Mouse (Mus musculus): ENCODE data around the gene Aebp2. TPM values are rescaled to one million over a fixed set of nuclear protein-coding genes. Genes with fewer than 3 reads are reported as not detected.

The Aebp2 gene
- polyA plus RNA-seq, 2 experiments = 23.3 to 67.4 TPM

DNA sequence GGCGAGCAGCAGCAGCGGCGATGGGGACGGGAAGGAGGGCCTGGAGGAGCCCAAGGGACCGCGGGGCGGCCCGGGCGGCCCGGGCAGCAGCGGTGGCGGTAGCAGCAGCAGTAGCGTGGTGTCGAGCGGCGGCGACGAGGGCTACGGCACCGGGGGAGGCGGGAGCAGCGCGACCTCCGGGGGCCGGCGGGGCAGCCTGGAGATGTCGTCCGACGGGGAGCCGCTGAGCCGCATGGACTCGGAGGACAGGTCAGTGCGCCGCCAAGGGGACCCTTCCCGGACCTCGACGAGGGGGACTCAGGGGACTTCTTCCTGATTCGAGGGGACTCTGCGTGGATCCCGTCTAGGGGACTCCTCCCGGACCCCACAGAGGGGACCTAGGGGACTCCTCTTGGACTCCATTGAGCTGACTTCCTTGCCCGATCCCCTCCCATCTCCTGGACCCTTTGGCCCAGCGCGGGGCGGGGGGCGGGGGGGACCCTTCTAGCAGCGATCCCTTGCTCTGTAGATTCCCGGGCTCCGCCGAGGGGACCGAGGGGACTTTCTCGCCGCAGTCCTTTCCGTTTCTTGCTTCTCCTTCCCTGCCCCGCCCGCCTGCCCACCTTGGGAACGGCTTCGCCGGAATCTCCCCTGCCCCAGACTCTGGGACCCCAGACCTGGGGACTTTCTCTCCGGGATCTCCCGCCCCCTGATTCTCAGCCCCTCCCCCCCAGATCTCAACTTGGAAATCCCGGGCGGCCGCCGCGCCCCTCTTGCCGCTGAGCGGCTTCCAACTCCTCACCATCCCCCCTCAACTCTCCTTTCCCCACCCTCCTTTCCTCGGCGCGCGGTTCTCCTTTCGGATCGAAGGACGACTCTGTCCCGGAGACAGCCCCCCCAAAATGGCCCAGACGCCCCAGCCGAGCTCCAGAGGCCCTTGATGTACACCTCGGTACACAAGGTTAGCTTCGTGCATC lies 1.9 kb downstream of the Aebp2 start:
- H3K9ac ChIP-seq (ENCODE audit: low read depth, low read length, severe bottlenecking) = peak overlapping the region; percentile 97

DNA sequence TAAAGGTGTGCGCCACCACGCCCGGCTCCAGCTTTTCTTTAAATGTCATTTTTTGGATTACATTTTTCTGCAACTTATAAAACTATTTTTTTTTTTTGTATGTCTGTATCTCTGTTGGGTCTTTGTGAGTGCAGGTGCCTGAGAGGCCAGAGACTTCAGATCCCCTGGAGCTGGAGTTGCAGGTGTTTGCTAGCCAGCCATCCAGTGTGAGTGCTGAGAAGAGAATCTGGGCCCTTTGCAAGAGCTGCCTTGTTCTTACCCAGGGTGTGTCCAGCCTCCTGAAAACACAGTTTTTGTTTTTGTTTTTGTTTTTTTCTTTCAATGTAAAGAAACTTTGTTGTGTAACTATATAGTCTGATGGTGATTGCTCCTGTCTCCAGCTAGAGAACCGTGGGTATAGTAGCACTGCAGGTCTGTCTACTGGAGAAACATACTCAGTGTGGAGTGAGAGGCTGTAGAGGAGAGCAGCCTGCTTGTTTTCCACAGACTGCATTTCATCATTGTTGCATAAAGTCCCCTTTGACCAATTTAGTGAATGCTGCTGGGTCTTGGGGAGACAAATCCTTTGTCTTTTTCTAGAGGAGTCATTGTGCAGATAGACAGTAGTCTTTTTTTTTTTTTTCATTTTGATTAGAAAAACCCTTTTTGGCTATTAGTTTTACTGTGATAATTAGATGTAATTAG lies 6.9 kb downstream of the Aebp2 start:
- 87% methylated on average over 4 of the region's 4 CpGs for WGBS
- Histone ChIP-seq H3K4me1 (ENCODE audit: control insufficient read depth, insufficient read depth, low read length) (peaks cover 31% of the 10 kb centered on the region), H3K4me3 (replicated peaks; ENCODE audit: low read length) (no peak overlapping the region), H3K27ac (replicated peaks; ENCODE audit: low read depth, low read length) (no peak overlapping the region), H3K9ac (ENCODE audit: low read depth, low read length, severe bottlenecking) (no peak overlapping the region), H3K4me2 (replicated peaks; ENCODE audit: low read depth, low read length, severe bottlenecking) (no peak overlapping the region), H3K27me3 (ENCODE audit: control insufficient read depth, insufficient read depth, low read length) (no peaks in the 10 kb centered on the region), H3K9me3 (ENCODE audit: control insufficient read depth, low read length) (no peaks in the 10 kb centered on the region), H3K36me3 (ENCODE audit: control insufficient read depth, insufficient read depth, low read length) (peaks cover 9% of the 10 kb centered on the region)
- DNase-seq (ENCODE audit: low spot score) (no peak), ATAC-seq (ENCODE audit: low FRiP score, low read depth) (no peak)
- no peak for TF ChIP-seq POLR2A (IDR thresholded peaks at IDR 0.05; ENCODE audit: borderline replicate concordance, extremely low read depth, insufficient read depth, insufficient read length)

More for the DNA sequence above, 1.9 kb downstream of the Aebp2 start:
- Histone ChIP-seq H3K9me3 (ENCODE audit: control insufficient read depth, low read length) (no peaks in the 10 kb centered on the region), H3K27ac (replicated peaks; ENCODE audit: low read depth, low read length) (peak overlapping the region; percentile 97), H3K36me3 (ENCODE audit: control insufficient read depth, insufficient read depth, low read length) (no peaks in the 10 kb centered on the region), H3K4me1 (ENCODE audit: control insufficient read depth, insufficient read depth, low read length) (peaks cover 28% of the 10 kb centered on the region), H3K4me3 (replicated peaks; ENCODE audit: low read length) (peak overlapping the region; percentile 99), H3K27me3 (ENCODE audit: control insufficient read depth, insufficient read depth, low read length) (no peaks in the 10 kb centered on the region), H3K4me2 (replicated peaks; ENCODE audit: low read depth, low read length, severe bottlenecking) (peak overlapping the region; percentile 67)
- WGBS = 0% methylated on average over 42 of the region's 80 CpGs
- peak; percentile 70 for DNase-seq (ENCODE audit: low spot score)
- peak; percentile 5; the same call in 1 of the 2 replicates for ATAC-seq (ENCODE audit: low FRiP score, low read depth)
- TF ChIP-seq POLR2A (IDR thresholded peaks at IDR 0.05; ENCODE audit: borderline replicate concordance, extremely low read depth, insufficient read depth, insufficient read length) = no peak

DNA sequence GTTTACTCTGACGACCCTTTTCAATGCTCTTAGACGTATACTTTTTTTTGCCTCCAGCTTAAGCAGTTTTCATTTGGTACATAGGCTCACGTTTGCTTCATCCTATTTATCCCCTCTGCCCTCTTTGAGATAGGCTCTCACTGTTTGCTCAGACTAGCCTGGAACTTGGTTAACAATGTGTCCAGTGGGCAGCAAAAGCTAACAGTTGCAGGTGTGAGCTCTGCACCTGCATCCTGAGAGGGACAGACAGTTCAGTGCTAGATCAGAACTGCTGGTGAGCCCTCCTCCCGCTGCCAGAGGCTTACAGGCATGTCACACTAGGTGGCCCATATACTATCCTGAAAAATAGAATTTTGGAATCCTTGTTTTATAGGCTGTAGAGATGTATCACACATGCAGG lies 7.8 kb downstream of the Aebp2 start:
- peaks cover 16% of the 10 kb centered on the region for H3K36me3 ChIP-seq (ENCODE audit: control insufficient read depth, insufficient read depth, low read length)
- H3K4me2 ChIP-seq (replicated peaks; ENCODE audit: low read depth, low read length, severe bottlenecking) = no peak overlapping the region
- no peak for ATAC-seq (ENCODE audit: low FRiP score, low read depth)
- no peak overlapping the region for H3K27ac ChIP-seq (replicated peaks; ENCODE audit: low read depth, low read length)
- H3K9me3 ChIP-seq (ENCODE audit: control insufficient read depth, low read length) = no peaks in the 10 kb centered on the region
- DNase-seq (ENCODE audit: low spot score) = no peak
- TF ChIP-seq POLR2A (IDR thresholded peaks at IDR 0.05; ENCODE audit: borderline replicate concordance, extremely low read depth, insufficient read depth, insufficient read length) = no peak
- WGBS = 69% methylated on average over 4 of the region's 4 CpGs
- H3K27me3 ChIP-seq (ENCODE audit: control insufficient read depth, insufficient read depth, low read length) = no peaks in the 10 kb centered on the region
- H3K9ac ChIP-seq (ENCODE audit: low read depth, low read length, severe bottlenecking) = no peak overlapping the region
- H3K4me1 ChIP-seq (ENCODE audit: control insufficient read depth, insufficient read depth, low read length) = peaks cover 27% of the 10 kb centered on the region
- no peak overlapping the region for H3K4me3 ChIP-seq (replicated peaks; ENCODE audit: low read length)

DNA sequence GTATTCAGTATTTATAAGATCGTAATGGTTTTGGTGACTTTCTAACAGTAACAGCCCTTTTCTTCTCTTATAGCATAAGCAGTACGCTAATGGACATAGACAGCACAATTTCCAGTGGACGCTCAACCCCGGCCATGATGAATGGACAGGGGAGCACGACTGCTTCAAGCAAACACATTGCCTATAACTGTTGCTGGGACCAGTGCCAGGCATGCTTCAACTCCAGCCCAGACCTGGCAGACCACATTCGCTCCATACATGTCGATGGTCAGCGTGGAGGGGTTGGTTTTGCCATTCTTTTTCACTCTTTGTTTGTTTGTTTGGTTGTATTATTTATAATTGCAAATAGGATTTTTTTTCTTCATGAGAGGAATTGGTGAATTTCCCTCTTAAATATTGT lies 11.2 kb downstream of the Aebp2 start:
- ATAC-seq (ENCODE audit: low FRiP score, low read depth) (no peak), DNase-seq (ENCODE audit: low spot score) (no peak)

DNA sequence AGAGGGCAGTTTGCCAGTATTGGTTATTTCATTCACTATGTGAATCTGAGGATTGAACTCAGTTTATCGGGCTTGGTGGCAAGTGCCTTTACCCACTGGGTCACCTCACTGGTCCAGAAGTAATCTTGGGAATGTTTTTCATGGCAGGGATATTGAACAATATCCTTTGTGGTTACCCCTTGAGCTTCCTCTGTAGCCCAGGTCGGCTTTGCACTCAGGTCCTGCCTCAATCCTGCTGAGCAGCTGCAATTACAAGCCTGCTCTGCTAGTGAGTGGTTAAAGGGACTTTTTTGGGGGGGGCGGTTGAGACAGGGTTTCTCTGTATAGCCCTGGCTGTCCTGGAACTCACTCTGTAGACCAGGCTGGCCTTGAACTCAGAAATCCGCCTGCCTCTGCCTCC lies 13.8 kb downstream of the Aebp2 start:
- H3K27ac ChIP-seq (replicated peaks; ENCODE audit: low read depth, low read length) = no peak overlapping the region
- TF ChIP-seq POLR2A (IDR thresholded peaks at IDR 0.05; ENCODE audit: borderline replicate concordance, extremely low read depth, insufficient read depth, insufficient read length) = no peak
- no peak overlapping the region for H3K4me2 ChIP-seq (replicated peaks; ENCODE audit: low read depth, low read length, severe bottlenecking)
- no peak overlapping the region for H3K9ac ChIP-seq (ENCODE audit: low read depth, low read length, severe bottlenecking)
- WGBS = 93% methylated on average over 4 of the region's 4 CpGs
- DNase-seq (ENCODE audit: low spot score) (no peak), ATAC-seq (ENCODE audit: low FRiP score, low read depth) (no peak)
- H3K9me3 ChIP-seq (ENCODE audit: control insufficient read depth, low read length) = no peaks in the 10 kb centered on the region
- H3K4me1 ChIP-seq (ENCODE audit: control insufficient read depth, insufficient read depth, low read length) = no peaks in the 10 kb centered on the region; the same call in 1 of the 2 replicates
- no peaks in the 10 kb centered on the region for H3K27me3 ChIP-seq (ENCODE audit: control insufficient read depth, insufficient read depth, low read length)
- H3K4me3 ChIP-seq (replicated peaks; ENCODE audit: low read length) = no peak overlapping the region
- peaks cover 68% of the 10 kb centered on the region for H3K36me3 ChIP-seq (ENCODE audit: control insufficient read depth, insufficient read depth, low read length)

More for the DNA sequence above, 11.2 kb downstream of the Aebp2 start:
- Histone ChIP-seq H3K36me3 (ENCODE audit: control insufficient read depth, insufficient read depth, low read length) (peaks cover 44% of the 10 kb centered on the region), H3K4me2 (replicated peaks; ENCODE audit: low read depth, low read length, severe bottlenecking) (no peak overlapping the region), H3K27ac (replicated peaks; ENCODE audit: low read depth, low read length) (no peak overlapping the region), H3K4me1 (ENCODE audit: control insufficient read depth, insufficient read depth, low read length) (peaks cover 9% of the 10 kb centered on the region; the same call in 1 of the 2 replicates), H3K4me3 (replicated peaks; ENCODE audit: low read length) (no peak overlapping the region), H3K9me3 (ENCODE audit: control insufficient read depth, low read length) (no peaks in the 10 kb centered on the region), H3K27me3 (ENCODE audit: control insufficient read depth, insufficient read depth, low read length) (no peaks in the 10 kb centered on the region), H3K9ac (ENCODE audit: low read depth, low read length, severe bottlenecking) (no peak overlapping the region)
- TF ChIP-seq POLR2A (IDR thresholded peaks at IDR 0.05; ENCODE audit: borderline replicate concordance, extremely low read depth, insufficient read depth, insufficient read length) = no peak
- 82% methylated on average over 8 of the region's 8 CpGs for WGBS

Measured in limb, embryonic 14.5 days (tissue).